Mouse (Mus musculus): ENCODE results near the gene Ocln. TPM values are rescaled to one million over a fixed set of nuclear protein-coding genes. Genes with fewer than 3 reads are reported as not detected.

The Ocln gene
- polyA plus RNA-seq, 1 experiment from 2014 or later, result 32.6 TPM

GRCm38 (mm10) chr13:100536149-100536548 lies 16.4 kb downstream of the Ocln start:
- Histone ChIP-seq H3K27ac (no peak overlapping the region), H3K4me3 (no peak overlapping the region), H3K4me1 (no peaks in the 10 kb centered on the region), H3K36me3 (0 out of 2 replicates have a peak, but pooled peaks cover 3% of the 10 kb centered on the region), H3K9ac (no peak overlapping the region), H3K27me3 (no peaks in the 10 kb centered on the region), H3K9me3 (no peaks in the 10 kb centered on the region), H3K4me2 (no peak overlapping the region)
- WGBS, result 72% methylated on average over 3 of the region's 3 CpGs
- no peak for ATAC-seq (ENCODE audit: borderline replicate concordance, extremely low read depth, low FRiP score, low TSS enrichment)

GRCm38 (mm10) chr13:100532788-100533365 lies 19.6 kb downstream of the Ocln start:
- 22% methylated on average over 6 of the region's 6 CpGs for WGBS
- ATAC-seq (ENCODE audit: borderline replicate concordance, extremely low read depth, low FRiP score, low TSS enrichment), result no peak

GRCm38 (mm10) chr13:100526649-100527038 lies 25.9 kb downstream of the Ocln start:
- H3K4me3 ChIP-seq, result no peak overlapping the region
- no peaks in the 10 kb centered on the region for H3K27me3 ChIP-seq
- H3K9ac ChIP-seq, result no peak overlapping the region
- no peaks in the 10 kb centered on the region for H3K4me1 ChIP-seq
- 0 out of 2 replicates have a peak overlapping the region, but pooled peaks have one; percentile 20 for H3K27ac ChIP-seq
- ATAC-seq (ENCODE audit: borderline replicate concordance, extremely low read depth, low FRiP score, low TSS enrichment), result no peak
- no peak overlapping the region for H3K4me2 ChIP-seq
- no peaks in the 10 kb centered on the region for H3K9me3 ChIP-seq
- no peaks in the 10 kb centered on the region for H3K36me3 ChIP-seq
- 70% methylated on average over 6 of the region's 6 CpGs for WGBS

More at GRCm38 (mm10) chr13:100532788-100533365, 19.6 kb downstream of the Ocln start:
- Histone ChIP-seq H3K4me2 (no peak overlapping the region), H3K36me3 (no peaks in the 10 kb centered on the region), H3K27ac (0 out of 2 replicates have a peak overlapping the region, but pooled peaks have one; percentile 15), H3K9ac (no peak overlapping the region), H3K4me1 (no peaks in the 10 kb centered on the region), H3K9me3 (no peaks in the 10 kb centered on the region), H3K4me3 (no peak overlapping the region), H3K27me3 (no peaks in the 10 kb centered on the region)

- H3K4me2 ChIP-seq, result no peak overlapping the region
- H3K27me3 ChIP-seq, result no peaks in the 10 kb centered on the region
- 0 out of 2 replicates have a peak overlapping the region, but pooled peaks have one; percentile 20 for H3K27ac ChIP-seq
- H3K4me3 ChIP-seq, result no peak overlapping the region
- no peak for ATAC-seq (ENCODE audit: borderline replicate concordance, extremely low read depth, low FRiP score, low TSS enrichment)
- WGBS, result 66% methylated on average over 6 of the region's 6 CpGs
- H3K9me3 ChIP-seq, result no peaks in the 10 kb centered on the region
- H3K36me3 ChIP-seq, result no peaks in the 10 kb centered on the region
- no peak overlapping the region for H3K9ac ChIP-seq
- H3K4me1 ChIP-seq, result no peaks in the 10 kb centered on the region
Measured at GRCm38 (mm10) chr13:100525935-100526648, 26.4 kb downstream of the Ocln start.

- no peaks in the 10 kb centered on the region for H3K36me3 ChIP-seq
- no peak overlapping the region for H3K4me2 ChIP-seq
- H3K4me1 ChIP-seq, result no peaks in the 10 kb centered on the region
- H3K9ac ChIP-seq, result no peak overlapping the region
- H3K27me3 ChIP-seq, result no peaks in the 10 kb centered on the region
- H3K27ac ChIP-seq, result no peak overlapping the region
- no peak overlapping the region for H3K4me3 ChIP-seq
- no peak for ATAC-seq (ENCODE audit: borderline replicate concordance, extremely low read depth, low FRiP score, low TSS enrichment)
- WGBS, result 88% methylated on average over 6 of the region's 6 CpGs
- H3K9me3 ChIP-seq, result no peaks in the 10 kb centered on the region
Measured at GRCm38 (mm10) chr13:100524896-100525295, 27.6 kb downstream of the Ocln start.

GRCm38 (mm10) chr13:100523698-100524097 lies 28.8 kb downstream of the Ocln start:
- Histone ChIP-seq H3K9me3 (no peaks in the 10 kb centered on the region), H3K36me3 (no peaks in the 10 kb centered on the region), H3K27ac (no peak overlapping the region), H3K4me2 (no peak overlapping the region), H3K4me3 (no peak overlapping the region), H3K9ac (no peak overlapping the region), H3K4me1 (no peaks in the 10 kb centered on the region), H3K27me3 (no peaks in the 10 kb centered on the region)
- no peak for ATAC-seq (ENCODE audit: borderline replicate concordance, extremely low read depth, low FRiP score, low TSS enrichment)
- 82% methylated on average over 2 of the region's 2 CpGs for WGBS

- H3K36me3 ChIP-seq, result no peaks in the 10 kb centered on the region
- H3K4me2 ChIP-seq, result no peak overlapping the region
- H3K9ac ChIP-seq, result no peak overlapping the region
- H3K27ac ChIP-seq, result no peak overlapping the region
- no peaks in the 10 kb centered on the region for H3K27me3 ChIP-seq
- no peak overlapping the region for H3K4me3 ChIP-seq
- no peaks in the 10 kb centered on the region; the same call in 1 of the 2 replicates for H3K4me1 ChIP-seq
- WGBS, result 74% methylated on average over 9 of the region's 9 CpGs
- H3K9me3 ChIP-seq, result no peaks in the 10 kb centered on the region
- ATAC-seq (ENCODE audit: borderline replicate concordance, extremely low read depth, low FRiP score, low TSS enrichment), result no peak
Measured at GRCm38 (mm10) chr13:100521724-100522591, 30.6 kb downstream of the Ocln start.

- ATAC-seq (ENCODE audit: borderline replicate concordance, extremely low read depth, low FRiP score, low TSS enrichment), result no peak
- Histone ChIP-seq H3K9me3 (no peaks in the 10 kb centered on the region), H3K36me3 (no peaks in the 10 kb centered on the region), H3K4me2 (no peak overlapping the region), H3K9ac (no peak overlapping the region), H3K27me3 (no peaks in the 10 kb centered on the region), H3K27ac (no peak overlapping the region), H3K4me3 (no peak overlapping the region), H3K4me1 (peaks cover 3% of the 10 kb centered on the region; the same call in 1 of the 2 replicates)
- 74% methylated on average over 2 of the region's 2 CpGs for WGBS
Measured at GRCm38 (mm10) chr13:100519162-100519561, 33.4 kb downstream of the Ocln start.

- Histone ChIP-seq H3K27ac (no peak overlapping the region; the same call in 1 of the 2 replicates), H3K4me1 (peaks cover 3% of the 10 kb centered on the region; the same call in 1 of the 2 replicates), H3K9ac (no peak overlapping the region), H3K36me3 (no peaks in the 10 kb centered on the region), H3K27me3 (no peaks in the 10 kb centered on the region), H3K4me2 (no peak overlapping the region), H3K4me3 (no peak overlapping the region), H3K9me3 (no peaks in the 10 kb centered on the region)
- no peak for ATAC-seq (ENCODE audit: borderline replicate concordance, extremely low read depth, low FRiP score, low TSS enrichment)
- WGBS, result 65% methylated on average over 6 of the region's 6 CpGs
Measured at GRCm38 (mm10) chr13:100518191-100518590, 34.3 kb downstream of the Ocln start.

- Histone ChIP-seq H3K4me2 (no peak overlapping the region), H3K9me3 (no peaks in the 10 kb centered on the region), H3K27ac (no peak overlapping the region; the same call in 1 of the 2 replicates), H3K36me3 (no peaks in the 10 kb centered on the region), H3K4me3 (no peak overlapping the region), H3K27me3 (no peaks in the 10 kb centered on the region), H3K9ac (no peak overlapping the region), H3K4me1 (peaks cover 3% of the 10 kb centered on the region; the same call in 1 of the 2 replicates)
- no peak for ATAC-seq (ENCODE audit: borderline replicate concordance, extremely low read depth, low FRiP score, low TSS enrichment)
- 74% methylated on average over 6 of the region's 6 CpGs for WGBS
Measured at GRCm38 (mm10) chr13:100517652-100518153, 34.8 kb downstream of the Ocln start.

GRCm38 (mm10) chr13:100516213-100517105 lies 36.1 kb downstream of the Ocln start:
- no peak overlapping the region for H3K9ac ChIP-seq
- H3K4me1 ChIP-seq, result peaks cover 3% of the 10 kb centered on the region; the same call in 1 of the 2 replicates
- peak; percentile 72; the same call in 1 of the 2 replicates for ATAC-seq (ENCODE audit: borderline replicate concordance, extremely low read depth, low FRiP score, low TSS enrichment)
- WGBS, result 46% methylated on average over 12 of the region's 12 CpGs
- no peaks in the 10 kb centered on the region for H3K9me3 ChIP-seq
- peak overlapping the region; percentile 74 for H3K27ac ChIP-seq
- no peak overlapping the region for H3K4me3 ChIP-seq
- no peaks in the 10 kb centered on the region for H3K36me3 ChIP-seq
- H3K27me3 ChIP-seq, result no peaks in the 10 kb centered on the region
- no peak overlapping the region for H3K4me2 ChIP-seq

Measured in lung, embryonic 15.5 days (tissue).